ENCODE assay signal across 13 mouse cellular contexts in genomic region chr14:24763275-24763812, GRCm38 (mm10).
DNase-seq lines count a peak whose midpoint lies in the region; ATAC-seq lines count a peak whose summit lies in the region.
"Had no signal": no experiment of that assay in that cellular context is flagged by ENCODE, and none has a peak within 500 bp of the region (broad histone marks: within the 10 kb centered on the region; RNA-seq: fewer than 3 reads in every experiment).

No protein-coding gene starts in this region.

- no peaks in the 10 kb centered on the region for H3K36me3 ChIP-seq in embryonic facial prominence, embryonic 11.5 days (replicated peaks; ENCODE audit: control insufficient read depth, insufficient read depth, low read depth, low read length)
- H3K36me3 ChIP-seq in embryonic facial prominence, embryonic 10.5 days (replicated peaks): no peaks in the 10 kb centered on the region
- no peaks in the 10 kb centered on the region for H3K36me3 ChIP-seq in forebrain, embryonic 11.5 days (ENCODE audit: control insufficient read depth, insufficient read depth, low read length)
- H3K36me3 ChIP-seq in hindbrain, embryonic 13.5 days: no peaks in the 10 kb centered on the region
- no peaks in the 10 kb centered on the region for H3K36me3 ChIP-seq in midbrain, embryonic 15.5 days (replicated peaks)

- no peaks in the 10 kb centered on the region for H3K4me1 ChIP-seq in embryonic facial prominence, embryonic 11.5 days (ENCODE audit: control insufficient read depth, insufficient read depth, low read length)
- H3K4me1 ChIP-seq in embryonic facial prominence, embryonic 10.5 days: peaks cover 35% of the 10 kb centered on the region
- peaks cover 10% of the 10 kb centered on the region for H3K4me1 ChIP-seq in forebrain, embryonic 11.5 days (replicated peaks; ENCODE audit: control insufficient read depth, insufficient read depth, low read length)
- H3K4me1 ChIP-seq in hindbrain, embryonic 13.5 days (replicated peaks): peaks cover 66% of the 10 kb centered on the region
- peaks cover 56% of the 10 kb centered on the region for H3K4me1 ChIP-seq in midbrain, embryonic 15.5 days

- no peaks in the 10 kb centered on the region for H3K27me3 ChIP-seq in embryonic facial prominence, embryonic 11.5 days (ENCODE audit: control insufficient read depth, insufficient read depth, low read length)
- no peaks in the 10 kb centered on the region for H3K27me3 ChIP-seq in embryonic facial prominence, embryonic 10.5 days (replicated peaks; ENCODE audit: low read depth, poor library complexity, severe bottlenecking)
- H3K27me3 ChIP-seq in forebrain, embryonic 11.5 days (ENCODE audit: control insufficient read depth, insufficient read depth, low read length): no peaks in the 10 kb centered on the region
- H3K27me3 ChIP-seq in hindbrain, embryonic 13.5 days: no peaks in the 10 kb centered on the region
- H3K27me3 ChIP-seq in midbrain, embryonic 15.5 days (replicated peaks): no peaks in the 10 kb centered on the region

- H3K4me2 ChIP-seq in embryonic facial prominence, embryonic 11.5 days (ENCODE audit: low read depth, low read length): no peak overlapping the region
- H3K4me2 ChIP-seq in forebrain, embryonic 11.5 days (ENCODE audit: low read depth, low read length, severe bottlenecking): no peak overlapping the region
- H3K4me2 ChIP-seq in hindbrain, embryonic 13.5 days: no peak overlapping the region
- no peak overlapping the region for H3K4me2 ChIP-seq in midbrain, embryonic 15.5 days
- H3K4me2 ChIP-seq: lung, embryonic 14.5 days had no signal

- H3K9me3 ChIP-seq in embryonic facial prominence, embryonic 11.5 days (replicated peaks; ENCODE audit: control insufficient read depth, low read length): no peaks in the 10 kb centered on the region
- H3K9me3 ChIP-seq in embryonic facial prominence, embryonic 10.5 days: no peaks in the 10 kb centered on the region
- no peaks in the 10 kb centered on the region for H3K9me3 ChIP-seq in forebrain, embryonic 11.5 days (ENCODE audit: control insufficient read depth, low read length)
- H3K9me3 ChIP-seq in hindbrain, embryonic 13.5 days: no peaks in the 10 kb centered on the region
- H3K9me3 ChIP-seq in midbrain, embryonic 15.5 days: no peaks in the 10 kb centered on the region

- WGBS in embryonic facial prominence, embryonic 11.5 days: 57% methylated on average over 9 of the region's 9 CpGs
- 65% methylated on average over 9 of the region's 9 CpGs for WGBS in embryonic facial prominence, embryonic 10.5 days
- 55% methylated on average over 9 of the region's 9 CpGs for WGBS in forebrain, embryonic 11.5 days
- WGBS in hindbrain, embryonic 13.5 days: 49% methylated on average over 9 of the region's 9 CpGs
- 48% methylated on average over 9 of the region's 9 CpGs for WGBS in midbrain, embryonic 15.5 days

- H3K9ac ChIP-seq in embryonic facial prominence, embryonic 11.5 days (replicated peaks; ENCODE audit: low read length): no peak overlapping the region
- H3K9ac ChIP-seq in forebrain, embryonic 11.5 days (ENCODE audit: low read length): no peak overlapping the region
- H3K9ac ChIP-seq in hindbrain, embryonic 13.5 days: no peak overlapping the region
- H3K9ac ChIP-seq in midbrain, embryonic 15.5 days: no peak overlapping the region
- H3K9ac ChIP-seq: lung, embryonic 14.5 days had no signal

- DNase-seq in embryonic facial prominence, embryonic 11.5 days (ENCODE audit: low spot score): no peak
- no peak for DNase-seq in embryonic facial prominence, embryonic 10.5 days (ENCODE audit: low spot score)
- DNase-seq in forebrain, embryonic 11.5 days (ENCODE audit: low spot score): no peak
- DNase-seq in layer of hippocampus, postnatal 10 days (ENCODE audit: low spot score in 2 of 2): no peak
- no peak for DNase-seq in yolk sac, embryonic 10.5 days (ENCODE audit: low spot score)
- DNase-seq in thymus, postnatal 0 days (ENCODE audit: low spot score): no peak
- DNase-seq: cerebellum, adult 8-10 months; layer of hippocampus, adult 9-11 months had no signal

- no peak overlapping the region for H3K27ac ChIP-seq in embryonic facial prominence, embryonic 11.5 days (replicated peaks; ENCODE audit: low read depth, low read length)
- H3K27ac ChIP-seq in embryonic facial prominence, embryonic 10.5 days (replicated peaks): no peak overlapping the region
- peak overlapping the region; percentile 15 for H3K27ac ChIP-seq in forebrain, embryonic 11.5 days (ENCODE audit: low read depth, low read length)
- peak overlapping the region; percentile 93 for H3K27ac ChIP-seq in hindbrain, embryonic 13.5 days
- peak overlapping the region; percentile 82 for H3K27ac ChIP-seq in midbrain, embryonic 15.5 days
- H3K27ac ChIP-seq: kidney, postnatal 0 days had no signal

- 0 out of 2 replicates have a peak, but pooled peaks have one; percentile 20 for ATAC-seq in embryonic facial prominence, embryonic 11.5 days (replicated peaks; ENCODE audit: insufficient number of reproducible peaks, low FRiP score, low TSS enrichment, low read depth)
- peak; percentile 23; the same call in 1 of the 2 replicates for ATAC-seq in forebrain, embryonic 11.5 days (replicated peaks; ENCODE audit: low FRiP score)
- peak; percentile 59 for ATAC-seq in hindbrain, embryonic 13.5 days (ENCODE audit: low FRiP score)
- peak; percentile 37 for ATAC-seq in midbrain, embryonic 15.5 days (replicated peaks)
- ATAC-seq: inflammation-experienced regulatory T-cells, adult 6 months had no signal

- H3K4me3 ChIP-seq in embryonic facial prominence, embryonic 11.5 days (ENCODE audit: low read depth, low read length): no peak overlapping the region
- no peak overlapping the region for H3K4me3 ChIP-seq in embryonic facial prominence, embryonic 10.5 days
- no peak overlapping the region for H3K4me3 ChIP-seq in forebrain, embryonic 11.5 days (ENCODE audit: low read depth, low read length)
- H3K4me3 ChIP-seq in hindbrain, embryonic 13.5 days: no peak overlapping the region
- no peak overlapping the region for H3K4me3 ChIP-seq in midbrain, embryonic 15.5 days

Comparison
In these comparisons a context has a peak if more than half of its experiments do, and no peak if none do; other contexts are left out.
1. H3K27ac ChIP-seq: peak in forebrain, embryonic 11.5 days (single experiment), hindbrain, embryonic 13.5 days (single experiment) and midbrain, embryonic 15.5 days (single experiment); none in embryonic facial prominence, embryonic 11.5 days (single experiment) and embryonic facial prominence, embryonic 10.5 days (single experiment).
2. Peak in every context shown above with its lines, with median percentiles within 50 percentile points of each other: ATAC-seq.